Mouse (Mus musculus): ENCODE measurements around the gene Gm44805.

DNA sequence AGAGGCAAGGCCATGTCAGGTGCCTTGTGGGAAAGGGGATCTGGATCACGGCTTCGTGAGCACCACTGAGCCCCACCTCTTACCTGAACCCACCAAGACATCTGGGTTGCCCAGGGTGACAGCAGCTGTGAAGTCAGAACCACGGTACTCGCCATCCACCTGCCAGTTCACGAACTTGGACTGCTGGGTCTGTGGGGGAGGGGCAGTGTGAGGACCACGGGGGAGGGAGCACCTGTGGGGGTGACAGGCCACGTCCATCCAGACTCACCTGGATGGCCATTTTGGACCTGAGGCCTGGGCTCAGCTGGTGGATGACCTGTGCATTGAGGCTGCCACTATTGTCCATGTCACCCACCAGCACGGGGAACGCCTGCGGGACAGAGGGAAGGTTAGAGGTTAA is 29.4 kb upstream of the Gm44805 start:
- no peak for TF ChIP-seq RCOR1 (conservative IDR thresholded peaks at IDR 0.05; ENCODE audit: low read depth, low read length)
- no peak for TF ChIP-seq CTCF (conservative IDR thresholded peaks at IDR 0.05 in 1 of 2, IDR thresholded peaks at IDR 0.05 in 1 of 2; ENCODE audit: low read depth in 2 of 2, low read length in 2 of 2)
- TF ChIP-seq EP300 (IDR thresholded peaks at IDR 0.05; ENCODE audit: low read length), result no peak
- no peak for TF ChIP-seq GABPA (IDR thresholded peaks at IDR 0.05; ENCODE audit: insufficient replicate concordance, low read depth, low read length)
- TF ChIP-seq ZMIZ1 (IDR thresholded peaks at IDR 0.05; ENCODE audit: low read depth, low read length), result no peak
- no peak for TF ChIP-seq HCFC1 (IDR thresholded peaks at IDR 0.05; ENCODE audit: low read depth, low read length)
- no peak; the same call in 1 of the 2 replicates for TF ChIP-seq POLR2A (IDR thresholded peaks at IDR 0.05; ENCODE audit: low read depth, low read length)
- no peak for TF ChIP-seq CHD1 (IDR thresholded peaks at IDR 0.05; ENCODE audit: low read depth, low read length)
- no peak for TF ChIP-seq MXI1 (IDR thresholded peaks at IDR 0.05; ENCODE audit: low read depth, low read length)
